Mouse (Mus musculus) splenic B cell, adult 2 months (primary cell): ENCODE data around the gene Accs.
A peak's percentile ranks its signal among the peaks of the same experiment; 100 is the strongest.

Experiments
- DNase-seq: peaks from one replicate; pipeline ENCODE4 v3.0.0-alpha.2; 2011; ENCODE audit warnings: low read depth, low spot score
- H3K27me3 ChIP-seq: 2 replicates; pipeline ENCODE4 v1.6.1; 2012; ENCODE audit warnings: mild to moderate bottlenecking, low read length, moderate library complexity, mixed read lengths; ENCODE audit not compliant: control insufficient read depth, poor library complexity, insufficient read depth, severe bottlenecking
- H3K36me3 ChIP-seq: 2 replicates; pipeline ENCODE4 v1.6.1; 2012; ENCODE audit warnings: mild to moderate bottlenecking, low read length, moderate library complexity, mixed read lengths; ENCODE audit not compliant: control insufficient read depth, poor library complexity, insufficient read depth, severe bottlenecking

The Accs gene

GRCm38 (mm10) chr2:93791516-93792499 is 57.9 kb downstream of the Accs start:
- no peak for DNase-seq
- no peaks in the 10 kb centered on the region for H3K27me3 ChIP-seq
- peaks cover 6% of the 10 kb centered on the region for H3K36me3 ChIP-seq

DNA sequence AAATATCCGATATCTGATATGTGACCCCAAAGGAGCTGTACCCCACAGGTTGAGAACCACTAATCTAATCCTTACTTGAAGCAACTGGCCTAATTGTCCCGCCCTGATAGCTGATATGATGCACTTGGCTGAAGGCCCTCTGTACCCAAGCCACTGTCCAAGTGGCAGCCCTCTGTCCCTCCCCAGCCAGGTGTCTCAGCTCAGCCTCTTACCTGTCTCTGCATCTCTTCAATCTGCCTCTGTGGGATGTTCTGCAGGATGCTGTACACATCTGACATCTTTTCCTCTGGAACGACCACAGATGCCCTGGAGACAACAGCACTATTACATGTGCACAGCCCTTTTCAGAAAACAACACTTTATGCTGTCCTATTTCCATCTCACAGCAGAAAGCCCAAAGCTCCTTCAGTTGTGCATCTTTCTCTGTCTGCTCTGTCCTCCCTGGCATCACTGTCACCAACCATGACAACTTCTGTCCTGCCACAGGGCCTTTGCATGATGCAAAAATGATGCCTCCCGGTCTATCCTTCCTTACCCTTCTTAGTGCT is 58.9 kb downstream of the Accs start:
- H3K27me3 ChIP-seq, result no peaks in the 10 kb centered on the region
- DNase-seq, result no peak

DNA sequence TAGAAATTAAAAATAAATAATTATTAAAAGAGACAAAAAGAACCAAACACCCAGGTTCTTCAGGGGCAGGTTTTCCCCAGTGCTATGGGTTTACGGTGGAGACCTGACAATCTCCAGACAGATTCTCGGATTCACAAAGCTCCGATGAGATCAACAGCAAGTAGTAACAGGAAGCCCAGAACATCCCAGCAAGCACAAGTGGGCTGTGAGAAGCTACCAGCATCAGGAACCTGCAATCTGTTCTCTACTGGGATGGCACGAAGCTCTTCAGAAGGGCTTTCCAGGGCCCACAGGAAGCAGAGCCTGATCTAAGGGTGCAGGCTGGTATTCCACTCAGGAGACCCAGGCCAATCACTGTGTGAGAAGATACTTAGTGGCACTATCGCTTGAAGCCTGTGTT is 61.2 kb downstream of the Accs start:
- H3K27me3 ChIP-seq, result no peaks in the 10 kb centered on the region
- peaks cover 1% of the 10 kb centered on the region; the same call in 1 of the 2 replicates for H3K36me3 ChIP-seq
- DNase-seq, result no peak

More for the DNA sequence above, 58.9 kb downstream of the Accs start:
- peaks cover 5% of the 10 kb centered on the region for H3K36me3 ChIP-seq

GRCm38 (mm10) chr2:93786175-93786574 is 63.6 kb downstream of the Accs start:
- peaks cover 1% of the 10 kb centered on the region; the same call in 1 of the 2 replicates for H3K36me3 ChIP-seq
- no peaks in the 10 kb centered on the region for H3K27me3 ChIP-seq
- peak; percentile 66 for DNase-seq

DNA sequence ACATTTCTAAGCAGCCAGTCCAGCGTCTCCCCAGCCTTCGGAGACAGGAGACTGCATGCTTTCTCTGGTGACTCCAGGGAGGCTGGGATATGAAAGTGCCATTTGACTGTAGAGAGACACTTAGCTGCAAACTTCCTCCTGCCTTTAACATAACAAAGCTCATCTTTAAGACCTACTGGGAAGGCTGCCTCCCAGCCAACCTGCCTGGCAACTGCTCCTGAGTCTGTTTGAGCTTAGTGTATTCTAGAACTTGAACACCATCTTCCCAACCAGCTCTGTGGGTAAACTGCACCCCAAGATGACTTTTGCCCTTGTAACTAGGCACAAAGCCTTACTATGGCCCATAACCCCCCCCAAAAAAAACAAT is 64.3 kb downstream of the Accs start:
- no peak for DNase-seq

GRCm38 (mm10) chr2:93784721-93785431 is 64.9 kb downstream of the Accs start:
- H3K36me3 ChIP-seq, result peaks cover 1% of the 10 kb centered on the region; the same call in 1 of the 2 replicates
- no peaks in the 10 kb centered on the region for H3K27me3 ChIP-seq
- no peak for DNase-seq

More for the DNA sequence above, 64.3 kb downstream of the Accs start:
- no peaks in the 10 kb centered on the region for H3K27me3 ChIP-seq
- peaks cover 1% of the 10 kb centered on the region; the same call in 1 of the 2 replicates for H3K36me3 ChIP-seq

- Histone ChIP-seq H3K27me3 (no peaks in the 10 kb centered on the region), H3K36me3 (peaks cover 1% of the 10 kb centered on the region; the same call in 1 of the 2 replicates)
- DNase-seq, result no peak
These were observed 65.7 kb downstream of the Accs start for GRCm38 (mm10) chr2:93783926-93784539.
